Mouse (Mus musculus): ENCODE measurements around the gene Kcnh2. TPM values are rescaled to one million over a fixed set of nuclear protein-coding genes. Genes with fewer than 3 reads are reported as not detected.

Gene Kcnh2
- polyA plus RNA-seq, 1 experiment from 2014 or later = 7.1 TPM

DNA sequence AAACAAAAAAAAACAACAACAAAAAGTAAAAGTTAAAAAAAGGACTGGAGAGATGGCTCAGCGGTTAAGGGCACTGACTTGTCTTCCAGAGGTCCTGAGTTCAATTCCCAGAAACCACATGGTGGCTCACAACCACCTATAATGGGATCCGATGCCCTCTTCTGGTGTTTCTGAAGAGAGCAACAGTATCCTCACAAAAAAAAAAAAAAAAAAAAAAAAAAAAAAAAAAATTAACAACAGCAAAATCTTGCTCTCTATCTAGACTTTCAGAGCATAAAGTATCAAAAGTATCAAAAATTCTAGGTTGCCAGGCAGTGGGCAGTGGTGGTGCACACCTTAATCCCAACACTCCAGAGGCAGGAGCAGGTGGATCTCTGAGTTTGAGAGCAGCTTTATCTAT, 42.2 kb downstream of the Kcnh2 start:
- H3K27ac ChIP-seq (replicated peaks; ENCODE audit: low read depth, low read length) = no peak overlapping the region
- H3K4me1 ChIP-seq (ENCODE audit: control insufficient read depth, insufficient read depth, low read length) = no peaks in the 10 kb centered on the region
- DNase-seq (ENCODE audit: low spot score) (no peak), ATAC-seq (ENCODE audit: insufficient number of reproducible peaks, low FRiP score, low TSS enrichment, low read depth) (no peak)
- 90% methylated on average over 2 of the region's 2 CpGs for WGBS
- H3K9ac ChIP-seq (ENCODE audit: low read length) = no peak overlapping the region
- no peaks in the 10 kb centered on the region for H3K9me3 ChIP-seq (ENCODE audit: control insufficient read depth, low read length)
- no peak overlapping the region for H3K4me3 ChIP-seq (ENCODE audit: low read depth, low read length)
- no peaks in the 10 kb centered on the region for H3K27me3 ChIP-seq (ENCODE audit: control insufficient read depth, insufficient read depth, low read length)
- H3K4me2 ChIP-seq (ENCODE audit: low read depth, severe bottlenecking) = no peak overlapping the region
- no peaks in the 10 kb centered on the region for H3K36me3 ChIP-seq (ENCODE audit: control insufficient read depth, insufficient read depth, low read length)

DNA sequence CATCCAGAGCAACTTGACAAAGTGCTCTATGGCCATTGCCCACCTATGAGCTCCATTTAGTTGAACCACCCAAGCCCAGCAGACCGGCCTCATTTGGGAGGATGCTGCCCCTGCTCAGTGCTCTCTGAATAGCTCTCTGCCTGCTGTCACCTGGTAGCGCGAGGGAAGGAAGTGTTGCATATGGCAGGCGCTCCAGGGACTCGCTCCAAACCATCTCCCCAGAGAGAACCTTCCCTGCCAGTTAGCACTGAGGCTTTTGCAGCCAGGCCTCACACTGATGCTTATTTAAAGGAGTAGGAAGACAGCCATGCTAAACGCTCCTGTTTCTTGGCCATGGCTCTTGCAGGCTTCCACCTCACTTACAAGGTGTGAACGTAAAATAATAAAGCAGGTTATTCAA, 42.8 kb downstream of the Kcnh2 start:
- no peaks in the 10 kb centered on the region for H3K9me3 ChIP-seq (ENCODE audit: control insufficient read depth, low read length)
- no peak overlapping the region for H3K9ac ChIP-seq (ENCODE audit: low read length)
- no peak overlapping the region for H3K27ac ChIP-seq (replicated peaks; ENCODE audit: low read depth, low read length)
- H3K36me3 ChIP-seq (ENCODE audit: control insufficient read depth, insufficient read depth, low read length) = no peaks in the 10 kb centered on the region
- H3K4me1 ChIP-seq (ENCODE audit: control insufficient read depth, insufficient read depth, low read length) = no peaks in the 10 kb centered on the region
- no peaks in the 10 kb centered on the region for H3K27me3 ChIP-seq (ENCODE audit: control insufficient read depth, insufficient read depth, low read length)
- DNase-seq (ENCODE audit: low spot score) = no peak
- ATAC-seq (ENCODE audit: insufficient number of reproducible peaks, low FRiP score, low TSS enrichment, low read depth) = no peak
- WGBS = 77% methylated on average over 7 of the region's 7 CpGs
- H3K4me2 ChIP-seq (ENCODE audit: low read depth, severe bottlenecking) = no peak overlapping the region
- H3K4me3 ChIP-seq (ENCODE audit: low read depth, low read length) = no peak overlapping the region

DNA sequence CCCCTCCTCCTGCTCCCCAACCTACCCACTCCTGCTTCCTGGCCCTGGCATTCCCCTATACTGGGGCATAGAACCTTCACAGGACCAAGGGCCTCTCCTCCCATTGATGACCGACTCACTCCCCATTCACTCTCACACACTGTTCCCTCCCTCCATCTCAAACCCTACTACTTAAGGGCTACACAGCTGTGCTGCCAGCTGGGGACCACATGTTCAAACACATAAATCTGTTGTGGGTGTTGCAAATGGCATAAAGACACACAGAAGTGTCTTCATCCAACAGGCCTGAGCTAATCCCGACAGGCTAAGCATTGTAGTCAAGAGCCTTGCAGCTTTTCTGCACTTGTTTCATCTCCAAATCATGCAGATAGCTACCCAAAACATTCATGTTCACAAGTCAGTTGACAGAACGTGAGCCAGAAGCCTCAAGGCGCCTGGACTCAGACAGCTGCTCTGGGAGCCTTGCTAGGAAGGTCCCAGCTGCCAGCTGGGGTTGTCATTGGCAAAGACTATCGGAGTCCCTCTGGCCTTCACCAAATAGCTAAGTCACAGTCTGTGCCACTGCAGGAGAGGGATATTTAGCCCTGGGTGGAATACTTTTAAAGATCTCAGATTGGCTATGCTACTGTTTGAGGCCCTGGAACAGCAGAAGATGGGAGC, 44.2 kb downstream of the Kcnh2 start:
- Histone ChIP-seq H3K27me3 (ENCODE audit: control insufficient read depth, insufficient read depth, low read length) (no peaks in the 10 kb centered on the region), H3K9ac (ENCODE audit: low read length) (no peak overlapping the region), H3K4me3 (ENCODE audit: low read depth, low read length) (no peak overlapping the region), H3K4me2 (ENCODE audit: low read depth, severe bottlenecking) (no peak overlapping the region), H3K9me3 (ENCODE audit: control insufficient read depth, low read length) (no peaks in the 10 kb centered on the region), H3K27ac (replicated peaks; ENCODE audit: low read depth, low read length) (no peak overlapping the region), H3K36me3 (ENCODE audit: control insufficient read depth, insufficient read depth, low read length) (no peaks in the 10 kb centered on the region), H3K4me1 (ENCODE audit: control insufficient read depth, insufficient read depth, low read length) (no peaks in the 10 kb centered on the region)
- ATAC-seq (ENCODE audit: insufficient number of reproducible peaks, low FRiP score, low TSS enrichment, low read depth) = no peak
- 66% methylated on average over 5 of the region's 5 CpGs for WGBS
- DNase-seq (ENCODE audit: low spot score) = no peak

DNA sequence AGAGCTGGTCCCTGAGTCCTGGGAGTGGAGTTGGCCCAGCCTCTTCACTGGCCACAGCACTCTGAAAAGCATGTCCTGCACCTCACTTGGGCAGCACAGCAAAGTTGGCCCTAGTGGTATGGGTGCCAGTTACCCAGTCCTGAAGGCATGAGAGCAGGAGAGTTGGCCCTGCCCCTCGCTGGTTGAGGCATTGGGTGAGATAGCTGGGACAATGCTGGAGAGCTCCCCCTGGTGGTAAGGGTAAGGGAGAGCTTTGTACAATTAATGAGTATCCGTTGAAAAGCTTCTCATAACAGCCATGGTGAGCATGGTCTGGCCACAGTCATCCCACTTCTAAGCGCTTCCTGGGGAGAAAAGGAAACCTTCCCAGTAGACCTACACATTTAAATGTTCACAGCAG, 48.2 kb downstream of the Kcnh2 start:
- H3K27ac ChIP-seq (replicated peaks; ENCODE audit: low read depth, low read length) = no peak overlapping the region
- no peak for DNase-seq (ENCODE audit: low spot score)
- no peaks in the 10 kb centered on the region for H3K36me3 ChIP-seq (ENCODE audit: control insufficient read depth, insufficient read depth, low read length)
- WGBS = 55% methylated on average over 3 of the region's 3 CpGs
- H3K27me3 ChIP-seq (ENCODE audit: control insufficient read depth, insufficient read depth, low read length) = no peaks in the 10 kb centered on the region
- H3K4me2 ChIP-seq (ENCODE audit: low read depth, severe bottlenecking) = no peak overlapping the region
- no peak overlapping the region for H3K4me3 ChIP-seq (ENCODE audit: low read depth, low read length)
- ATAC-seq (ENCODE audit: insufficient number of reproducible peaks, low FRiP score, low TSS enrichment, low read depth) = no peak
- H3K4me1 ChIP-seq (ENCODE audit: control insufficient read depth, insufficient read depth, low read length) = no peaks in the 10 kb centered on the region
- H3K9ac ChIP-seq (ENCODE audit: low read length) = no peak overlapping the region
- no peaks in the 10 kb centered on the region for H3K9me3 ChIP-seq (ENCODE audit: control insufficient read depth, low read length)

DNA sequence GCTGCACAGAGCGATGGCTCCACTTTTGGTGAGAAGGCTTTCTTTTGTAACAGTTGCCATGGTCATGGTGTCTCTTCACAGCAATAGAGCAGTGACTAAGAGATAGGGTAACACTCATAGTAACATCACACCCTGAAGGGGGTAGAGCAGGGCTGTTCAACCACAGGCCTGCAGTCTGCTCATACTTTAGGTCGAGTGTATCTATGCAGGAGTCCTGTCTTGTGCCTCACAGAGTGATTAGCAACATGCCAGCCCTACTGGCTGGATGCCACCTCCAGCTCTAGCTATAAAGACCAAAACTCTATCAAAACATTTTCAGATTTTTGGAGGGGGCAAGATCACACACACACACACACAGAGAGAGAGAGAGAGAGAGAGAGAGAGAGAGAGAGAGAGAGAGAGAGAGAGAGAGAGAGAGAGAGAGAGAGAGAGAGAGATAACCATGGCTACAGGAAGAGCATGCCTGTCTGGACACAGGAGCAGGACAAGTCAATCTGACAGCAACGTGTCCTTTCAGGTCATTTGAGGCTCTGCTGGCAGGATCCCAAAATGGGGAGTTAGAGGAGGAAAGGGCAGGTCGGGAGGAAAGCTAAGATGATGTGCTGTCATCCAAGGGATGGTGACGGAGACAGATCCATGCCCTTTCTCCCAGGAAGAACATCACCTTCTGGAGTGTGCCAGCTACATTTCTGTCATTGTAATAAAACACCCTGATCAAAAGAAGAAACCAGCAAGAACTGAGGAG, 51.4 kb downstream of the Kcnh2 start:
- Histone ChIP-seq H3K36me3 (ENCODE audit: control insufficient read depth, insufficient read depth, low read length) (no peaks in the 10 kb centered on the region), H3K4me1 (ENCODE audit: control insufficient read depth, insufficient read depth, low read length) (no peaks in the 10 kb centered on the region), H3K27ac (replicated peaks; ENCODE audit: low read depth, low read length) (no peak overlapping the region), H3K9ac (ENCODE audit: low read length) (no peak overlapping the region), H3K27me3 (ENCODE audit: control insufficient read depth, insufficient read depth, low read length) (no peaks in the 10 kb centered on the region), H3K9me3 (ENCODE audit: control insufficient read depth, low read length) (no peaks in the 10 kb centered on the region), H3K4me3 (ENCODE audit: low read depth, low read length) (no peak overlapping the region), H3K4me2 (ENCODE audit: low read depth, severe bottlenecking) (no peak overlapping the region)
- DNase-seq (ENCODE audit: low spot score) = no peak
- WGBS = 67% methylated on average over 5 of the region's 5 CpGs
- no peak for ATAC-seq (ENCODE audit: insufficient number of reproducible peaks, low FRiP score, low TSS enrichment, low read depth)

DNA sequence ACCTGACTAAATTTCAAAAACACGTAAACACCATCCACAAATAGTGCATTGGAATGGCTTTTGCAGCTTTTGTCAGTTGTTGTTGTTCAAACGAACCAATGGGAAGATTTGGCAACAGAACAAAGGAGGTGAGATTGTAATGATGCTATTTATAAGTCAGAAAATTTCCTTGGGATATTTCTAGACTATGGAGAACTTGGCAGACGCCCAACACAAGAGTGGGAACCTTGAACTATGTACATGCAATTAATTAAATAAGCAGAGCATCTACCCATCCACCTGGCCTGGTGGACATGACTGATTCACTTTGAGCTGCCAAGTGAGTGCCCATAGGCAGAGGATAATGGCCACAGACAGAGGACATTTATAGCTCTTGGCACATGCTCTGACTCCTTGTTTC, 59.5 kb downstream of the Kcnh2 start:
- H3K9me3 ChIP-seq (ENCODE audit: control insufficient read depth, low read length) = no peaks in the 10 kb centered on the region
- no peak overlapping the region for H3K27ac ChIP-seq (replicated peaks; ENCODE audit: low read depth, low read length)
- H3K36me3 ChIP-seq (ENCODE audit: control insufficient read depth, insufficient read depth, low read length) = no peaks in the 10 kb centered on the region
- no peaks in the 10 kb centered on the region for H3K4me1 ChIP-seq (ENCODE audit: control insufficient read depth, insufficient read depth, low read length)
- no peak overlapping the region for H3K9ac ChIP-seq (ENCODE audit: low read length)
- WGBS = 72% methylated on average over 3 of the region's 3 CpGs
- H3K4me3 ChIP-seq (ENCODE audit: low read depth, low read length) = no peak overlapping the region
- DNase-seq (ENCODE audit: low spot score) = no peak
- H3K4me2 ChIP-seq (ENCODE audit: low read depth, severe bottlenecking) = no peak overlapping the region
- no peak for ATAC-seq (ENCODE audit: insufficient number of reproducible peaks, low FRiP score, low TSS enrichment, low read depth)
- H3K27me3 ChIP-seq (ENCODE audit: control insufficient read depth, insufficient read depth, low read length) = no peaks in the 10 kb centered on the region

DNA sequence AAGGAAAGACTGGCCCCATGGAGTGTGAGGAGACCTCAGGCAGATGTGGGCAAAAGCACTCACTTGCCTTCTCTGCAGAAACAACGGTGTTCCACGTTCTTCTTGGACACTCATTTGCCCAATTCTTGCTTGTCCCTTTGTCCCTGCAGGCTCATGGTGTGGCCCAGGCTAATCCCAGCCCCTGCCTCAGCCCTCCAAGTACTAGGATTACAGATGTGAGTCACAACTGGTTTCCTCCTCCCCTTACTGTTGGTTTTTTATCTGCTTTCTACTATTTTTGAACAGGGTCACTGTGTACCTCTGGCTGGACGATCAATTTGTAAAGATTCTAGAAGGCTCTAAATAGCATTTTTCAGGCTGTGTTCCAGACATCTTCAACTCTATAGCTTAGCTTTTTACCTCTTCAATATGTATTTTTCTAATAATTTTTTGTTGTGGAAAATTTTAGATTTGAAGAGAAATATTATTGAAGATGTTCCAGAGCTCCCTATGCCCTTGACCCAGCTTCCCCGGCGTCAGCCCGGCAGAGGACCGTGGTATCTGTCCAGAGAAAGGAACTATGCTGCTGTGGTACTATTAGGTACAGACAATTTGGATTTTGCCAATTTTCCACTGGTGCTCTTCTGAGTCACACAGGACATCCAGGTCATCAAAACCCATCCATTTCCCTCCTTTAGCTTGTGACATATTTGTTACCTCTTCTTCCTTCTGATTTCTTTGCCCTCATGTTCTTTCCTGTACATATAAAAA, 65.0 kb downstream of the Kcnh2 start:
- Histone ChIP-seq H3K27me3 (ENCODE audit: control insufficient read depth, insufficient read depth, low read length) (no peaks in the 10 kb centered on the region), H3K4me2 (ENCODE audit: low read depth, severe bottlenecking) (no peak overlapping the region), H3K4me3 (ENCODE audit: low read depth, low read length) (no peak overlapping the region), H3K4me1 (ENCODE audit: control insufficient read depth, insufficient read depth, low read length) (no peaks in the 10 kb centered on the region), H3K9me3 (ENCODE audit: control insufficient read depth, low read length) (no peaks in the 10 kb centered on the region), H3K9ac (ENCODE audit: low read length) (no peak overlapping the region), H3K27ac (replicated peaks; ENCODE audit: low read depth, low read length) (no peak overlapping the region), H3K36me3 (ENCODE audit: control insufficient read depth, insufficient read depth, low read length) (no peaks in the 10 kb centered on the region)
- DNase-seq (ENCODE audit: low spot score) (no peak), ATAC-seq (ENCODE audit: insufficient number of reproducible peaks, low FRiP score, low TSS enrichment, low read depth) (no peak)
- WGBS = 83% methylated on average over 7 of the region's 7 CpGs

DNA sequence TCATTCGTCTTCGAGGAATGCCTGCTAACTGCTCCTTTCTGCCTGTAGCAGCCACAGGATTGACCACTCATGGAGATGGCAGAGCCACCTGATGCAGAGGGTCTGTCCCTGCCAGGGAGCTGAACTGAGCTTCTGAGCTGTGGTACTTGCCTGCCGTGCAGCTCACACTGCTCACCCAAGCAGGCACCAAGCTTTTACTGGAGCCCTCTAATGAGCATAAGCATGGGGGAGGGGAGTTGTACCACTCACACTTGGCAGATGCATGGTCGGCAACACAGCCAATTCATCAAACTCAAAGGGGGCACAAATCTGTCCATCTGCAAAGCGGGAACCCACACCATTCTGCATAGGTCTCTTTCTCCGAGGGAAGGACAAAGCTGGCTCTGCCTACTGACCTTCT, 67.3 kb downstream of the Kcnh2 start:
- no peak overlapping the region for H3K4me2 ChIP-seq (ENCODE audit: low read depth, severe bottlenecking)
- no peaks in the 10 kb centered on the region for H3K4me1 ChIP-seq (ENCODE audit: control insufficient read depth, insufficient read depth, low read length)
- ATAC-seq (ENCODE audit: insufficient number of reproducible peaks, low FRiP score, low TSS enrichment, low read depth) (no peak), DNase-seq (ENCODE audit: low spot score) (no peak)
- WGBS = 74% methylated on average over 6 of the region's 6 CpGs
- H3K36me3 ChIP-seq (ENCODE audit: control insufficient read depth, insufficient read depth, low read length) = no peaks in the 10 kb centered on the region
- H3K4me3 ChIP-seq (ENCODE audit: low read depth, low read length) = no peak overlapping the region
- no peaks in the 10 kb centered on the region for H3K9me3 ChIP-seq (ENCODE audit: control insufficient read depth, low read length)
- no peak overlapping the region for H3K9ac ChIP-seq (ENCODE audit: low read length)
- no peaks in the 10 kb centered on the region for H3K27me3 ChIP-seq (ENCODE audit: control insufficient read depth, insufficient read depth, low read length)
- no peak overlapping the region for H3K27ac ChIP-seq (replicated peaks; ENCODE audit: low read depth, low read length)

Measured in limb, embryonic 11.5 days (tissue).